Mouse (Mus musculus) urinary bladder, postnatal 14 days (tissue): Measurements from ENCODE around the gene Nwd1.

ENCODE experiments used
- DNase-seq: peaks from one replicate; pipeline ENCODE4 v3.0.0; 2021; ENCODE audit warnings: low spot score

The Nwd1 gene

GRCm38 (mm10) chr8:72762306-72762705 lies 115.8 kb downstream of the Nwd1 start:
- DNase-seq = no peak

GRCm38 (mm10) chr8:72765696-72766095 lies 119.2 kb downstream of the Nwd1 start:
- DNase-seq = no peak

GRCm38 (mm10) chr8:72766777-72767176 lies 120.3 kb downstream of the Nwd1 start:
- DNase-seq = no peak
